Mouse (Mus musculus): ENCODE data around the gene Chn1. TPM values are rescaled to one million over a fixed set of nuclear protein-coding genes. Genes with fewer than 3 reads are reported as not detected.
A peak's percentile ranks its signal among the peaks of the same experiment; 100 is the strongest.

Chn1 gene
- polyA plus RNA-seq, 1 experiment: 219 TPM

DNA sequence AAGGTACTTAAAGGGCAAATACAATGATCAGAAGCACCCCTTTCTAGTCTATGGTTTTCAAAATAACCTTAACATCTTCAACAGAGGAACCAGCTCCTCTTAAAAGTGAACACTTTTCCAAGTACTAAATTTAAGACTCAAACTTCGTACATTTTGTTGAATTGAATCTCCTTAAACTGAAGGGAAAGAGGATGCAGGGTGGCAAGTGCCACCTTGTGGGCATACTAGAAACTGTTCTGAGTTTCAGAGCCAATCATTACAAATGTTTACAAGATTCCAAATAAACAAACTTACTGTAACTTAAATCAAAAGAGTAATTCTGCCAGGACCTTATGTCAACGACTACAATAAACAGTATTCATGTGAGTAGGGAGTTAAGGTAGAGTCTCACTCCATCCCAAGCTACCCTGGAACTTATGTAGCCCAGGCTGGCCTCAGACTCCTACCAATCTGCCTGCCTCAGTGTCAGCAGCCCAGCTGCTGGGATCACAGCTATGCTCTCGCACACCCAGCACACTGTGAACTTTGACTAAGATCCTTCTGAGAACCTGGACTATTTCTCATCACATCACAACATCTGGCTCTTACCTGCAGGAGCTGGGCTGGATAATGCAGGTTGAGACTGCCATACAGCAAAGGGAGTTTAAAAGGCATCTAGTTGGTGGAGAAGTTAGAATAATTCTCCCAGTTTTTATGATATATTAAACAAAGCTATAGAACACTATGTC, 29.3 kb downstream of the Chn1 start:
- DNase-seq (ENCODE audit: low read depth): peak; percentile 49
- TF ChIP-seq CTCF (IDR thresholded peaks at IDR 0.05; ENCODE audit: borderline replicate concordance, extremely low read depth, insufficient read depth, insufficient read length) (peak; percentile 53; the same call in 1 of the 2 replicates), POLR2A (IDR thresholded peaks at IDR 0.05; ENCODE audit: borderline replicate concordance, extremely low read depth, insufficient read depth, insufficient read length, poor library complexity, severe bottlenecking) (no peak)

DNA sequence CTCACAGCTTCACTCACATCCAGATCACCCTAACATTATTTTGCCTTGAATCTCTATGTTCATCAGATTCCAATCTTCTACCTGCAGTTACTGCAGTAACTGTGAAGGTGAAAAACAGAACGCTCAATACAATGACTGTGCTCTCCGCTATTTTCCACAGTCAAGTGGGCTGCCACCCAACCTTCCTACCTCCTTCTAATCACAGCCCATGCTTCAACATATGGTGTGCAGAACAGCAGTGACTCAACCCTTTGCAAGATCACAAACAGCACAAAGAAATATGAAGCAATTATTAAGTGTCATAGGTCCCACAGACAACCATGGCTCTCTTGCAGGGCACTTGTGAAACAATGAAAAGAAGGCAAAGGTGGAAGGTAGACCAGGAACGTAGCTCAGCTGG, 33.9 kb downstream of the Chn1 start:
- no peak for DNase-seq (ENCODE audit: low read depth)
- TF ChIP-seq POLR2A (IDR thresholded peaks at IDR 0.05; ENCODE audit: borderline replicate concordance, extremely low read depth, insufficient read depth, insufficient read length, poor library complexity, severe bottlenecking) (no peak), CTCF (IDR thresholded peaks at IDR 0.05; ENCODE audit: borderline replicate concordance, extremely low read depth, insufficient read depth, insufficient read length) (no peak)

DNA sequence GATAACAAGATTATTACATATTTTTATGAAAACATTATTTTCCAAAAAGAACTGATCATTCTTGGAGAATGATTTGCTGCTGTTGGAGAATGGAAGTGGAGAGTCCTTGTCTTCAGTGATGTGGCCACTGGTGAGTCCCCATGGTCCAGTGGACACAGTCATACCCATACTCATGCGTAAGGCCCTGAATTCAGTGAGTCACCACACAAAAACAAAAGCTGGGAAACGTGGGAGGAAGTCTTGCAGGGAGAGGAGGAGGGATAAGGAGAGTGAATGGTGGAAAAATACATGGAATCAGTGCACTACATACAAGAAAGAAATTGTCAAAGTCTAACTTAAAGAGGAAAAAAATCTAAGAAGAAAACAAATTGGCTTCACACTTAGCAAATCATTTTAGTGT, 47.3 kb downstream of the Chn1 start:
- DNase-seq (ENCODE audit: low read depth): no peak
- TF ChIP-seq CTCF (IDR thresholded peaks at IDR 0.05; ENCODE audit: borderline replicate concordance, extremely low read depth, insufficient read depth, insufficient read length): no peak
- no peak for TF ChIP-seq POLR2A (IDR thresholded peaks at IDR 0.05; ENCODE audit: borderline replicate concordance, extremely low read depth, insufficient read depth, insufficient read length, poor library complexity, severe bottlenecking)

DNA sequence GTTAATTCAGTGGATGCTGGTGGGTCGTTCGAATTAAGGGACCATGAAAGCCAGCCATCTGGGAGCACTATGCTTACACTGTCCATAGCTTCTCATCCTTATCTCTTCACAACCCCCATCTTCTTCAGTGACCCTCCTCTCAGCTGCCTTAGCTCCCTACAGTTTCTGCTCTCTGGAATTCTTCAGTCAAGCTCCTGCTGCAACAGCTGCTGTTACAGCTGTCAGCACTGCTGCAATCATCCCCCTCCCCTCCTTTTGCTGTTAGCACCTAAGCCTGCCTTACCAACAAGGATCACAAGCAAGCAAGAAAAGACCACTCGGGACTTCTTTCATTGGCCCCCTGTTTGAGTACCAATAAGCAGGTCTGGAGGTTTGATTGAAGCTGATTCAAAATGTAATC, 50.2 kb downstream of the Chn1 start:
- TF ChIP-seq POLR2A (IDR thresholded peaks at IDR 0.05; ENCODE audit: borderline replicate concordance, extremely low read depth, insufficient read depth, insufficient read length, poor library complexity, severe bottlenecking) (no peak), CTCF (IDR thresholded peaks at IDR 0.05; ENCODE audit: borderline replicate concordance, extremely low read depth, insufficient read depth, insufficient read length) (no peak)
- peak; percentile 55 for DNase-seq (ENCODE audit: low read depth)

DNA sequence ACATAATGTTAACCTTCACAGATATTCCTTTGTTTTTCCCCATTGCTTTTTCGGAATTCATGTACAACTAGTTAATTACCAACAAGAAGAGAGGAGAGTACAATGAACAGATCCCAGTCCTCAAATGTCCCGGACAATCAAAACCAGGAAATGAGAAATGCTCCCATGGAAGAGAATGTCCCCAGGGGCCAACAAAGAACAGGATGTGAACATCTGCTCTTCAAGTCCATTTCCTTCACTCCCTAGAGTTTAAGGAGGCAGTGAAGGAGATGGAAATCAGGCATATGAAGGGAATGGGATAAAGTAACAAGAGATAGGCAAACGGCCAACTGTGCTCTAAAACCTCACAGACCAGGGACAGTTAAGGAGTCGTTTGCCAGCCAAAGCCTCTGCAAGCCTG, 53.3 kb downstream of the Chn1 start:
- TF ChIP-seq CTCF (IDR thresholded peaks at IDR 0.05; ENCODE audit: borderline replicate concordance, extremely low read depth, insufficient read depth, insufficient read length) (no peak), POLR2A (IDR thresholded peaks at IDR 0.05; ENCODE audit: borderline replicate concordance, extremely low read depth, insufficient read depth, insufficient read length, poor library complexity, severe bottlenecking) (no peak)
- peak; percentile 35 for DNase-seq (ENCODE audit: low read depth)

DNA sequence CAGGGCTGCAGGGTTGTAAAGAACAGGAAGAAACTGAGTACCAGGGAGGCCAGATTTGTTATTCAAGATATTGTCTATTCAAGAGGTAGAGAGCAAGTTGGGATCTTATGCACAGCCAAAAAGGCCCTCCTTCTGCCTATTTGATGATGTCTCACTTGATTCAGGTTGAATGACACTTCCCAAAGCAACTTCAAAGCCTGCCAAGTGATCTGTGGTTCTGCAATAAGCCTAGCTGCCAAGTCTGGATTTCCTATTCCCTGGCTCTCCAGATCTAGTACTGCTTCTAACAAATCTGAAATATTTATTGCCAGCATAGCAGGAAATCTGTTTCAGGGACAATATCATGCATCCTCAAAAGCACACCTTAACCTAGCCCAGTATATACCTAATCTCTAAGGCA, 62.7 kb downstream of the Chn1 start:
- no peak for TF ChIP-seq CTCF (IDR thresholded peaks at IDR 0.05; ENCODE audit: borderline replicate concordance, extremely low read depth, insufficient read depth, insufficient read length)
- no peak for TF ChIP-seq POLR2A (IDR thresholded peaks at IDR 0.05; ENCODE audit: borderline replicate concordance, extremely low read depth, insufficient read depth, insufficient read length, poor library complexity, severe bottlenecking)
- DNase-seq (ENCODE audit: low read depth): peak; percentile 67

DNA sequence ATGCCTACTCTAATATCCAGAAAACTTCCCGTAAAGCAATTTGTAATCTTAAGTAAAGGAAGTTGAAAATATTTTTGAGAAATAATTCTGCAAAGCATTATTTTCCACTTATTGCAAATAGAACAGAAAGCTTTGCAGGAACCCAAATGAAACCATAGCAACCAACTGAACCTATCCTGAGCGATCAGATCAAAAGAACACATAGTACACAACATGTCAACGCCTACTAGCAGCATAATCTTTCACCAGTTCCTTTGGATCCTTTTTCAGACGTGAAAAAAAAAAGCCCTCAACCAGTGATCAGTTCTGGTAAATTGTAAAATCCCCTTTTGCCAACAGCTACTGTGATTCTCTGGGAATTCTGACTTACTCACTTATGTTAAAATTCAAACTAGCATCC, 82.1 kb downstream of the Chn1 start:
- DNase-seq (ENCODE audit: low read depth): peak; percentile 16
- TF ChIP-seq POLR2A (IDR thresholded peaks at IDR 0.05; ENCODE audit: borderline replicate concordance, extremely low read depth, insufficient read depth, insufficient read length, poor library complexity, severe bottlenecking) (no peak), CTCF (IDR thresholded peaks at IDR 0.05; ENCODE audit: borderline replicate concordance, extremely low read depth, insufficient read depth, insufficient read length) (no peak)

DNA sequence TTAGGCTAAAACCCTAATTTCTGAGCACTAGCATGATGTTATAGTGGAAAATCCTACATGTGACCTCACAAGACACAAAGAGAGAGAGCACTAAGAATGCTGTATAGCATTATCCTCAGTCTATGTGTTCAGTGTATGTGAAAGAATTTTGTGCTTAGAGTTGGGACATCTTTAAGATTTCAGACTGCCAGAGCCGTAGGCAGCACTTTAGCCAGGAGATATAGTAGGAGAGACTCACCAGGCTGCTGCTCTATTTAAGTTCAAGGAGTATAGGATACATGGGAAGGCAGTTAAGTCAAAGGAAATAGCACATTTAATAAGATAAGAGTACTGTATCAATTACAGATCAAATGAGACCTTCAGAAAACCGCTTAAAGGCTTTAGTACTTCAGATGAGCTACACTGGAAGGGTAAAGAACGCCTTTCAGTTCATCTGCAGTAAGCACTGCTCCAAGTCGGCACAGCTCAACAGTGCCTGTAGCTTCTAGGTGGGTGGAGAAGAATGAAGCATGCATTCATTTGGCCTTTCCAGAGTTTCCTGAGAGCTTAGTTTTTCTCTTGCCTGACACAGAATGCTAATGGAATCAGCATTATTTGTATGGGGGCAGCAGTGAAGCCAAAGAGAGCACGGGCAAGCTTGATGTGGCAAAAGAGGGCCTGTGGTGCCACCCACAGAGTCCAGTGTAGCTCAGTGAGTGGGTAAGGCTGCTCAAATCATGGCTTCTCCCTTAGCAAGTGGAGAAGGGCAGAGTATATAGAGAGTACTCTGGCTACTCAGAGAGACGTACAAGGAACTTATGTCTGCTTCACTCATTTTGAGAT, 84.2 kb downstream of the Chn1 start:
- TF ChIP-seq POLR2A (IDR thresholded peaks at IDR 0.05; ENCODE audit: borderline replicate concordance, extremely low read depth, insufficient read depth, insufficient read length, poor library complexity, severe bottlenecking) (no peak), CTCF (IDR thresholded peaks at IDR 0.05; ENCODE audit: borderline replicate concordance, extremely low read depth, insufficient read depth, insufficient read length) (no peak)
- DNase-seq (ENCODE audit: low read depth): no peak

DNA sequence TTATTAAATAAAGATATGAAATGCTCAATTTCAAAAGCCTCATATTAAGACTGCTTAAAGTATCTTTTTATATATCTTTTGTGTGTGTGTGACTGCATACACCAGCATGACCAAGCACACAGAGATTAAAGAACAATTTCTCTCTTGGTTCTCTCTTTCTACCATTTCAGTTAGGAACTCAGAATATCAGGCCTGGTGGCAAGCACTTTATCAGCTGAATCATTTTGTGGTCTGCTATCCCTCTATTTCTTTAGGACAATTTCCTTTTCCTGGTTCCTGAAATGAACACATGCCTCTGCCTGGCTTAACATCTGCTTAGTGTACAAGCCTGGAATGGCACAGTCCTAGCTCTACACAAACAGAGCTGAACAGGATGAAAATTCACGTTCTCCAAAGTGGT, 92.6 kb downstream of the Chn1 start:
- no peak for DNase-seq (ENCODE audit: low read depth)
- no peak for TF ChIP-seq POLR2A (IDR thresholded peaks at IDR 0.05; ENCODE audit: borderline replicate concordance, extremely low read depth, insufficient read depth, insufficient read length, poor library complexity, severe bottlenecking)
- TF ChIP-seq CTCF (IDR thresholded peaks at IDR 0.05; ENCODE audit: borderline replicate concordance, extremely low read depth, insufficient read depth, insufficient read length): no peak

DNA sequence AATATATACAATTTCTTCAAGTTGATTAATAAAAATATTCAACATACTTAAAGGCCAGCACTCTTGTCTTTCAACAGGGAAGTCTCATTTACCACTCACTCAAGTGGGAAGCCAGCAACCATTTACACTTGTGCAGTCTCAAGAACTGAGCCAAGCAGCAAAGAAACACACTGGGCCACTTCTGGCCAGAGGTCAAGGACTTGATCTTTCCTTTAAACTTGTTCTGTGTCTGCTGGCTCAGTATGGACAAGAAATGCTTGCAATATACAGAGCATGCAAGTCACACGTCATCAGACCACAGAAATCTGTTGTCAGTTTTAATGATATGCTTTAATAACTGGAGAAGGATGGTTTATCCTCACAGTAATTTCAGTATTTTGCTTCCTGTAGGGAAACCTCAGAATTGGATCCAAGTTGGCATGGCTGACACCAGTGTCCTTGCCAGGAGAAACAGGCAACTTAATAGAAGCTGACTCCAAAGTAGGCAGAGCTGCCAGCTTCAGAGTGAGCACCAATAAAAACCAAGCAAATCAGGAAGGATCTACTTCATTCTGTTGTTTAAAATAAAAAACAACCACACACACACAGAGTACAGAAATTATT, 94.6 kb downstream of the Chn1 start:
- no peak for TF ChIP-seq POLR2A (IDR thresholded peaks at IDR 0.05; ENCODE audit: borderline replicate concordance, extremely low read depth, insufficient read depth, insufficient read length, poor library complexity, severe bottlenecking)
- no peak for TF ChIP-seq CTCF (IDR thresholded peaks at IDR 0.05; ENCODE audit: borderline replicate concordance, extremely low read depth, insufficient read depth, insufficient read length)
- peak; percentile 84 for DNase-seq (ENCODE audit: low read depth)

DNA sequence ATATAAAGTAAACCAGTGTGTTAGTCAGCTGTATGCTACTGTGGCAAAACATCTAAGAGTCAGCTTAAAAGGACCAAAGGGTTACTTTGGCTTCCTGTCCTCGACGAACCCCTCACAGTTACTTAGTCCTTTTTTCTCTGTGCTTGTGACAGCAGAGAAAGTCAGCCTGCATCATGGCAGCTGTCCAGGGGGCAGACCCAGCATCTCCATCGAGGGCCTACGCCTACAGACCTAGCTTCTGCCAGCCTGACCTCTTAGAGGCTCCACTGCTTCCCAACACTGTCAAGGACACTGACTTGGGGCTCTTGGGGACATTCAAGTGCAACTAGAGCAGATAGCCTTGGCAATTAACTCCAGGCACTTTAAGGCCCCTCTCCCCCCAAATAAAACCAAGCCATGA, 106.5 kb downstream of the Chn1 start:
- DNase-seq (ENCODE audit: low read depth): no peak
- TF ChIP-seq CTCF (IDR thresholded peaks at IDR 0.05; ENCODE audit: borderline replicate concordance, extremely low read depth, insufficient read depth, insufficient read length) (no peak), POLR2A (IDR thresholded peaks at IDR 0.05; ENCODE audit: borderline replicate concordance, extremely low read depth, insufficient read depth, insufficient read length, poor library complexity, severe bottlenecking) (no peak)
